Mouse (Mus musculus) hindbrain, postnatal 0 days (tissue): ENCODE data around the gene Cp. TPM values are rescaled to one million over a fixed set of nuclear protein-coding genes. Genes with fewer than 3 reads are reported as not detected.

Experiments used
- ATAC-seq: fragments of 200-750 bp; cut with Nextera tagmentation; 2 replicates; pipeline ENCODE4 v1.8.0; 2017; ENCODE audit warnings: mild to moderate bottlenecking, moderate TSS enrichment, moderate library complexity
- DNase-seq: peaks from one replicate; pipeline ENCODE4 v3.0.0-alpha.2; 2015; ENCODE audit warnings: low spot score
- H3K27ac ChIP-seq: fragments of 300-500 bp; sonication (generic); 2 replicates; pipeline ENCODE4 v1.5.1; 2014; ENCODE audit warnings: mild to moderate bottlenecking
- H3K27me3 ChIP-seq: fragments of 300-500 bp; sonication (generic); 2 replicates; pipeline ENCODE4 v1.6.1; 2014; ENCODE audit warnings: low read length, mixed read lengths; ENCODE audit not compliant: insufficient read depth
- H3K36me3 ChIP-seq: fragments of 300-500 bp; sonication (generic); 2 replicates; pipeline ENCODE4 v1.6.1; 2014; ENCODE audit warnings: low read length, mixed read lengths; ENCODE audit not compliant: insufficient read depth
- H3K4me1 ChIP-seq: fragments of 300-500 bp; sonication (generic); 2 replicates; pipeline ENCODE4 v1.6.1; 2014; ENCODE audit warnings: antibody characterized with exemption, low read length, mixed read lengths; ENCODE audit not compliant: insufficient read depth
- H3K4me2 ChIP-seq: fragments of 300-500 bp; sonication (generic); 2 replicates; pipeline ENCODE4 v1.6.1; 2014; ENCODE audit warnings: low read depth, mild to moderate bottlenecking, low read length, moderate library complexity, mixed read lengths
- H3K4me3 ChIP-seq: fragments of 300-500 bp; sonication (generic); 2 replicates; pipeline ENCODE4 v1.5.1; 2014; ENCODE audit warnings: low read length
- H3K9ac ChIP-seq: fragments of 300-500 bp; sonication (generic); replicated peaks from 2 replicates; pipeline ENCODE4 v1.6.1; 2014; ENCODE audit warnings: mild to moderate bottlenecking, low read length, moderate library complexity, mixed read lengths
- H3K9me3 ChIP-seq: fragments of 300-500 bp; sonication (generic); 2 replicates; pipeline ENCODE4 v1.6.1; 2016; ENCODE audit warnings: low read length, mixed read lengths
- CTCF ChIP-seq: IDR thresholded peaks from 2 replicates; pipeline ENCODE4 v1.5.1; 2016; ENCODE audit warnings: antibody characterized with exemption, control low read depth, low read depth
- WGBS: fragments of 180-500 bp; shearing (Covaris S2); extraction: QIAGEN DNeasy Blood & Tissue Kit; methylation state at CpG from one replicate; pipeline ENCODE4 v1.1.7; 2014; 5-methylcytosine and 5-hydroxymethylcytosine counted together
- polyA plus RNA-seq: library from polyadenylated mRNA; unstranded; fragments of >200 nt; fragmentation: Nextera tagmentation; extraction: Ambion mirVana; gene quantifications from 2 replicates; pipeline ENCODE4 v1.2.1, GENCODE M21; 2015
- total RNA-seq: library from RNA; depleted of rRNA; stranded (reverse); fragments of >200 nt; gene quantifications from 2 replicates; pipeline ENCODE4 v1.2.3, GENCODE M21; 2014

Cp gene
- total and polyA plus RNA-seq, 2 experiments from 2014 or later, result 18.7 to 19.1 TPM

GRCm38 (mm10) chr3:20014454-20014853 lies 57.6 kb downstream of the Cp start:
- no peaks in the 10 kb centered on the region for H3K27me3 ChIP-seq
- H3K4me2 ChIP-seq, result no peak overlapping the region
- WGBS, result 94% methylated on average over 2 of the region's 2 CpGs
- no peak overlapping the region for H3K9ac ChIP-seq
- no peak overlapping the region for H3K4me3 ChIP-seq
- no peaks in the 10 kb centered on the region for H3K4me1 ChIP-seq
- ATAC-seq (no peak), DNase-seq (no peak)
- H3K27ac ChIP-seq, result no peak overlapping the region
- peaks cover 17% of the 10 kb centered on the region for H3K36me3 ChIP-seq
- no peaks in the 10 kb centered on the region for H3K9me3 ChIP-seq
- no peak for TF ChIP-seq CTCF

GRCm38 (mm10) chr3:20018076-20018475 lies 61.2 kb downstream of the Cp start:
- no peak overlapping the region for H3K4me2 ChIP-seq
- peaks cover 22% of the 10 kb centered on the region for H3K36me3 ChIP-seq
- no peaks in the 10 kb centered on the region for H3K4me1 ChIP-seq
- DNase-seq, result no peak
- 92% methylated on average over 8 of the region's 8 CpGs for WGBS
- ATAC-seq, result no peak
- H3K9me3 ChIP-seq, result no peaks in the 10 kb centered on the region
- H3K9ac ChIP-seq, result no peak overlapping the region
- H3K4me3 ChIP-seq, result no peak overlapping the region
- H3K27ac ChIP-seq, result no peak overlapping the region
- TF ChIP-seq CTCF, result no peak
- H3K27me3 ChIP-seq, result no peaks in the 10 kb centered on the region

- H3K4me3 ChIP-seq, result no peak overlapping the region
- DNase-seq, result no peak
- ATAC-seq, result no peak
- no peaks in the 10 kb centered on the region for H3K9me3 ChIP-seq
- no peak overlapping the region for H3K27ac ChIP-seq
- 34% methylated on average over 1 of the region's 1 CpGs for WGBS
- no peak overlapping the region for H3K9ac ChIP-seq
- H3K36me3 ChIP-seq, result peaks cover 34% of the 10 kb centered on the region
- no peaks in the 10 kb centered on the region for H3K27me3 ChIP-seq
- no peak overlapping the region for H3K4me2 ChIP-seq
- H3K4me1 ChIP-seq, result no peaks in the 10 kb centered on the region
- TF ChIP-seq CTCF, result no peak
Measured at GRCm38 (mm10) chr3:20023832-20024231, 67.0 kb downstream of the Cp start.

GRCm38 (mm10) chr3:20026481-20026880 lies 69.6 kb downstream of the Cp start:
- Histone ChIP-seq H3K36me3 (peaks cover 29% of the 10 kb centered on the region; the same call in 1 of the 2 replicates), H3K4me1 (no peaks in the 10 kb centered on the region), H3K27me3 (no peaks in the 10 kb centered on the region), H3K9me3 (no peaks in the 10 kb centered on the region), H3K4me3 (no peak overlapping the region), H3K4me2 (no peak overlapping the region), H3K27ac (no peak overlapping the region), H3K9ac (no peak overlapping the region)
- ATAC-seq (no peak), DNase-seq (no peak)
- no peak for TF ChIP-seq CTCF

- Histone ChIP-seq H3K4me2 (no peak overlapping the region), H3K4me1 (no peaks in the 10 kb centered on the region), H3K27ac (no peak overlapping the region), H3K9me3 (no peaks in the 10 kb centered on the region), H3K36me3 (peaks cover 29% of the 10 kb centered on the region; the same call in 1 of the 2 replicates), H3K9ac (no peak overlapping the region), H3K27me3 (no peaks in the 10 kb centered on the region), H3K4me3 (no peak overlapping the region)
- DNase-seq (no peak), ATAC-seq (no peak)
- TF ChIP-seq CTCF, result no peak
- 94% methylated on average over 8 of the region's 8 CpGs for WGBS
Measured at GRCm38 (mm10) chr3:20026996-20027689, 70.3 kb downstream of the Cp start.

- H3K4me1 ChIP-seq, result no peaks in the 10 kb centered on the region
- no peak overlapping the region for H3K27ac ChIP-seq
- H3K9me3 ChIP-seq, result no peaks in the 10 kb centered on the region
- no peak for TF ChIP-seq CTCF
- H3K27me3 ChIP-seq, result no peaks in the 10 kb centered on the region
- no peak overlapping the region for H3K4me3 ChIP-seq
- H3K4me2 ChIP-seq, result no peak overlapping the region
- 86% methylated on average over 5 of the region's 5 CpGs for WGBS
- ATAC-seq (no peak), DNase-seq (no peak)
- H3K9ac ChIP-seq, result no peak overlapping the region
- H3K36me3 ChIP-seq, result peaks cover 26% of the 10 kb centered on the region; the same call in 1 of the 2 replicates
Measured at GRCm38 (mm10) chr3:20027788-20028187, 70.9 kb downstream of the Cp start.

- Histone ChIP-seq H3K27me3 (no peaks in the 10 kb centered on the region), H3K4me2 (no peak overlapping the region), H3K36me3 (peaks cover 22% of the 10 kb centered on the region; the same call in 1 of the 2 replicates), H3K9me3 (no peaks in the 10 kb centered on the region), H3K27ac (no peak overlapping the region), H3K4me1 (no peaks in the 10 kb centered on the region), H3K4me3 (no peak overlapping the region), H3K9ac (no peak overlapping the region)
- DNase-seq (no peak), ATAC-seq (no peak)
- 92% methylated on average over 3 of the region's 3 CpGs for WGBS
- no peak for TF ChIP-seq CTCF
Measured at GRCm38 (mm10) chr3:20028640-20029039, 71.8 kb downstream of the Cp start.
